Mouse (Mus musculus) G1E (cell line): ENCODE data around the gene Flt1.

Experiments used
- CTCF ChIP-seq: IDR thresholded peaks from 2 replicates; pipeline ENCODE4 v1.5.1; 2012; ENCODE audit warnings: low read depth, low read length, inconsistent platforms, mixed read lengths
- GATA1 ChIP-seq: IDR thresholded peaks from 2 replicates; pipeline ENCODE4 v1.6.1; 2012; ENCODE audit warnings: borderline replicate concordance, low read length, inconsistent platforms, mixed read lengths
- GATA2 ChIP-seq: IDR thresholded peaks from 2 replicates; pipeline ENCODE4 v1.6.1; 2012; ENCODE audit warnings: low read depth, low read length, inconsistent platforms, borderline replicate concordance
- POLR2AphosphoS5 ChIP-seq: IDR thresholded peaks from 2 replicates; pipeline ENCODE4 v1.6.1; 2012; ENCODE audit warnings: low read depth, low read length, inconsistent platforms; ENCODE audit not compliant: insufficient replicate concordance
- TAL1 ChIP-seq: conservative IDR thresholded peaks from 2 replicates; pipeline ENCODE4 v1.6.1; 2012; ENCODE audit warnings: low read depth, low read length, inconsistent platforms, mixed read lengths

- TF ChIP-seq POLR2AphosphoS5 (no peak), CTCF (no peak), GATA1 (no peak), TAL1 (no peak), GATA2 (no peak)
Measured at GRCm38 (mm10) chr5:147723811-147724210, 2.0 kb downstream of the Flt1 start.
